In genomic region chr16:22301378-22301777, GRCm38 (mm10) we compare ENCODE assay signal across 16 mouse cellular contexts. TPM values are rescaled to one million over a fixed set of nuclear protein-coding genes. Genes with fewer than 3 reads are reported as not detected.
DNase-seq lines count a peak whose midpoint lies in the region; ATAC-seq and TF ChIP-seq lines count a peak whose summit lies in the region.
"Had no signal": no experiment of that assay in that cellular context is flagged by ENCODE, and none has a peak within 500 bp of the region (broad histone marks: within the 10 kb centered on the region; RNA-seq: fewer than 3 reads in every experiment).

No protein-coding gene starts in this region.

- no peak overlapping the region for H3K9ac ChIP-seq in lung, postnatal 0 days (replicated peaks; ENCODE audit: low read depth)
- no peak overlapping the region for H3K9ac ChIP-seq in stomach, postnatal 0 days (ENCODE audit: low read length)
- H3K9ac ChIP-seq: embryonic facial prominence, embryonic 12.5 days; neural tube, embryonic 15.5 days had no signal

- H3K4me3 ChIP-seq in heart, embryonic 10.5 days = no peak overlapping the region
- no peak overlapping the region for H3K4me3 ChIP-seq in lung, postnatal 0 days (ENCODE audit: low read depth, low read length)
- no peak overlapping the region for H3K4me3 ChIP-seq in stomach, postnatal 0 days (ENCODE audit: low read depth, low read length)
- H3K4me3 ChIP-seq: embryonic facial prominence, embryonic 12.5 days; neural tube, embryonic 15.5 days had no signal

- TF ChIP-seq CTCF in lung, postnatal 0 days (IDR thresholded peaks at IDR 0.05) = peak; percentile 32
- peak; percentile 26; the same call in 1 of the 2 replicates for TF ChIP-seq CTCF in stomach, postnatal 0 days (IDR thresholded peaks at IDR 0.05; ENCODE audit: low read depth)

- no peak overlapping the region for H3K4me2 ChIP-seq in lung, postnatal 0 days (replicated peaks; ENCODE audit: low read depth, low read length)
- H3K4me2 ChIP-seq in stomach, postnatal 0 days (replicated peaks; ENCODE audit: low read depth) = no peak overlapping the region
- H3K4me2 ChIP-seq: embryonic facial prominence, embryonic 12.5 days; neural tube, embryonic 15.5 days had no signal

- H3K27me3 ChIP-seq in heart, embryonic 10.5 days (ENCODE audit: insufficient read depth, poor library complexity, severe bottlenecking) = peaks cover 16% of the 10 kb centered on the region; the same call in 1 of the 2 replicates
- H3K27me3 ChIP-seq in lung, postnatal 0 days (replicated peaks; ENCODE audit: insufficient read depth, low read length) = no peaks in the 10 kb centered on the region
- H3K27me3 ChIP-seq in stomach, postnatal 0 days (ENCODE audit: control insufficient read depth, insufficient read depth, low read length) = no peaks in the 10 kb centered on the region
- H3K27me3 ChIP-seq: embryonic facial prominence, embryonic 12.5 days; neural tube, embryonic 15.5 days had no signal

- no peaks in the 10 kb centered on the region for H3K4me1 ChIP-seq in heart, embryonic 10.5 days
- no peaks in the 10 kb centered on the region for H3K4me1 ChIP-seq in lung, postnatal 0 days (ENCODE audit: insufficient read depth, low read depth, low read length)
- H3K4me1 ChIP-seq in stomach, postnatal 0 days (replicated peaks; ENCODE audit: control insufficient read depth, insufficient read depth) = no peaks in the 10 kb centered on the region
- H3K4me1 ChIP-seq: embryonic facial prominence, embryonic 12.5 days; neural tube, embryonic 15.5 days had no signal

- H3K36me3 ChIP-seq in heart, embryonic 10.5 days = no peaks in the 10 kb centered on the region
- H3K36me3 ChIP-seq in lung, postnatal 0 days (ENCODE audit: insufficient read depth, low read length) = no peaks in the 10 kb centered on the region
- no peaks in the 10 kb centered on the region for H3K36me3 ChIP-seq in stomach, postnatal 0 days (ENCODE audit: control insufficient read depth, insufficient read depth, low read length)
- H3K36me3 ChIP-seq: embryonic facial prominence, embryonic 12.5 days; neural tube, embryonic 15.5 days had no signal

- H3K27ac ChIP-seq in heart, embryonic 10.5 days = no peak overlapping the region
- no peak overlapping the region for H3K27ac ChIP-seq in lung, postnatal 0 days (ENCODE audit: low read length)
- no peak overlapping the region for H3K27ac ChIP-seq in stomach, postnatal 0 days (replicated peaks)
- H3K27ac ChIP-seq: embryonic facial prominence, embryonic 12.5 days; neural tube, embryonic 15.5 days had no signal

- no peaks in the 10 kb centered on the region for H3K9me3 ChIP-seq in heart, embryonic 10.5 days
- H3K9me3 ChIP-seq in lung, postnatal 0 days (ENCODE audit: low read length) = no peaks in the 10 kb centered on the region
- no peaks in the 10 kb centered on the region for H3K9me3 ChIP-seq in stomach, postnatal 0 days (ENCODE audit: control insufficient read depth, low read length)
- H3K9me3 ChIP-seq: embryonic facial prominence, embryonic 12.5 days; neural tube, embryonic 15.5 days had no signal

- TF ChIP-seq EP300 in lung, postnatal 0 days (IDR thresholded peaks at IDR 0.05) = no peak
- TF ChIP-seq EP300 in stomach, postnatal 0 days (optimal IDR thresholded peaks at IDR 0.05) = no peak

- intact Hi-C loops in heart, postnatal 10 days (cut with DNase I) = no loop called here

- no peak for ATAC-seq in lung, postnatal 0 days
- no peak for ATAC-seq in stomach, postnatal 0 days (ENCODE audit: low FRiP score, low TSS enrichment)
- ATAC-seq: inflammation-experienced regulatory T-cells, adult 6 months had no signal

- WGBS in heart, embryonic 10.5 days = 55% methylated on average over 3 of the region's 3 CpGs
- WGBS in lung, postnatal 0 days = 60% methylated on average over 3 of the region's 3 CpGs
- WGBS in stomach, postnatal 0 days = 63% methylated on average over 3 of the region's 3 CpGs

- peak; percentile 61 for DNase-seq in heart, embryonic 10.5 days (ENCODE audit: low spot score)
- DNase-seq in heart, postnatal 10 days = no peak
- no peak for DNase-seq in lung, postnatal 0 days (ENCODE audit: low spot score)
- no peak for DNase-seq in lung, postnatal 10 days
- peak; percentile 17 for DNase-seq in NIH3T3 (ENCODE audit: low read depth)
- no peak for DNase-seq in stomach, postnatal 0 days (ENCODE audit: low spot score)
- no peak for DNase-seq in retina, postnatal 1 day
- no peak for DNase-seq in urinary bladder, postnatal 14 days (ENCODE audit: low spot score)
- DNase-seq: adrenal gland, postnatal 25 days; cerebellum, postnatal 25 days; heart, postnatal 14 days; kidney, postnatal 14 days; lung, adult 18-20 months had no signal

RNA-seq across cellular contexts. Expression of gene Tra2b, which starts 35.6 kb away (rescaled TPM):
- 288 and 375 TPM in 2 replicates for polyA plus RNA-seq in heart, embryonic 10.5 days (2016; fragmentation: Nextera tagmentation; extraction: Ambion mirVana)
- total RNA-seq in heart, postnatal 10 days (2021) = 10 to 100 TPM; 73.8 to 74.8 TPM
- polyA plus RNA-seq in lung, postnatal 0 days (2015; fragmentation: Nextera tagmentation; extraction: Ambion mirVana) = 127 and 145 TPM in 2 replicates
- 144 and 152 TPM in 2 replicates for polyA plus RNA-seq in stomach, postnatal 0 days (2015; fragmentation: Nextera tagmentation; extraction: Ambion mirVana)

Comparison
In these comparisons a context has a peak if more than half of its experiments do, and no peak if none do; other contexts are left out.
1. DNase-seq: peak in heart, embryonic 10.5 days (single experiment) and NIH3T3 (single experiment); none in heart, postnatal 10 days (0 of 2), lung, postnatal 0 days (single experiment), lung, postnatal 10 days (single experiment), stomach, postnatal 0 days (single experiment), retina, postnatal 1 day (single experiment) and urinary bladder, postnatal 14 days (single experiment).